Mouse (Mus musculus) myocyte (in vitro differentiated cells): ENCODE measurements around the gene Aim2.
"Not testable (repeated sequence)": the region's sequence is repeated elsewhere in the genome, so short reads cannot be mapped to it uniquely, and the experiment has no call there.

Source experiments
- MAX ChIP-seq: IDR thresholded peaks from one replicate; pipeline ENCODE4 v1.6.1; 2011; ENCODE audit warnings: low read depth, mild to moderate bottlenecking, control low read depth
- POLR2A ChIP-seq: IDR thresholded peaks from one replicate; pipeline ENCODE4 v1.6.1; 2011; ENCODE audit warnings: low read depth, mild to moderate bottlenecking, control low read depth, moderate library complexity; ENCODE audit not compliant: insufficient read length
- TCF12 ChIP-seq: IDR thresholded peaks from one replicate; pipeline ENCODE4 v1.6.1; 2011; ENCODE audit warnings: mild to moderate bottlenecking, control low read depth; ENCODE audit not compliant: poor library complexity, insufficient read depth, severe bottlenecking

- not testable (repeated sequence) for TF ChIP-seq TCF12, POLR2A, MAX
Measured at GRCm38 (mm10) chr1:173490812-173491480, 140.3 kb downstream of the Aim2 start, which contains the start of gene Ifi206.
